Mouse (Mus musculus) embryonic fibroblast, embryonic 13.5 days (primary cell): Measurements from ENCODE around the gene Ankdd1a.

ENCODE experiments used
- CTCF ChIP-seq: IDR thresholded peaks from 2 replicates; pipeline ENCODE4 v1.5.1; 2011; ENCODE audit warnings: mild to moderate bottlenecking, control low read depth, low read length, moderate library complexity, borderline replicate concordance; ENCODE audit not compliant: insufficient read depth
- POLR2A ChIP-seq: IDR thresholded peaks from 2 replicates; pipeline ENCODE4 v1.6.1; 2011; ENCODE audit warnings: low read depth, mild to moderate bottlenecking, control low read depth, low read length, moderate library complexity

- TF ChIP-seq POLR2A, result no peak
- no peak for TF ChIP-seq CTCF
Measured at GRCm38 (mm10) chr9:65458975-65459374, 61.0 kb downstream of the Ankdd1a start.
